Mouse (Mus musculus) cerebellum, postnatal 25 days (tissue): ENCODE data around the gene Olfr914.

Experiments used
- DNase-seq, 2 experiments: peaks; one replicate each; pipeline ENCODE4 v3.0.0; 2021; ENCODE audit warnings: mixed read lengths in 2 of 2

Olfr914 gene

DNA sequence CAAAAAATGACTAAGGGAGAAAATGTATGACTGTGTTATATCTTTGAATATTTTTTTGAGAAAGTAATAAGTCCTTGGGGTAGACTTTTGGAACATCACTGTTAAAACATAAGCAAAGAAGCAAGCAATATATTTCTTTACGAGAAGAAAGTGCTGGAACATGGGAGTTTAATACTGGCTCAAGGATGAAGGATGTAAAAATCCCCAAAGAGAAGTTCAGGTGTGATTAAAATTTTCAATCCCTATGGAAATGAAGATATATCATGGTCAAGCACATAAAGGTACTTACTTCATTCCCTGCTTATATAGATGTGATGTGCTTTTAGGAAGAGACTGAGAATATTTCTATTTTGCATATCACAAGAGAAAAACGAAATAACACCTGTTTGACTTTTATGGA, at the start of gene Olfr914:
TSS of gene Olfr914 (plus strand) at position 301 of the 400 bp plus-strand sequence.
- DNase-seq: no peak

DNA sequence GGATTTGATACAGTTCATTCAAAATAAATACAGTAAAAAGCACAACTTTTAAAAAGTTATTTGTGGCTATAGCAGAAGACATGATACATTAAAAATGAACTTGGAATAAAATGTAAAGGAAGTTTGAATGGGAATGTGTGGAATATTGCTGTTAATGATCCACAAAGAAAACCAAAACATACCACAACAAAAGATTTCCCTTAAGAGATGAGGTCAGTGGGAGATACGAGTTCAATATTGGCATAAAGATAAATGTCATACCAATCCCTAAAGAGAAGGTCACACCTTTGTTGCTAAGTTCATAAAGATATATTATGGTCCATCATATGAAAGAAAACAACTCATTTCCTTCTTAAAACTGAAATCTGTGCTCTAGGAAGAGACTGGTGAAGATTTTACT, 25.0 kb upstream of the Olfr914 start, which contains the start of gene Olfr912:
TSS of gene Olfr912 (plus strand) at position 301 of the 400 bp plus-strand sequence.
- no peak for DNase-seq

- DNase-seq: no peak
These were observed 13.8 kb upstream of the Olfr914 start for GRCm38 (mm10) chr9:38591056-38591455.

GRCm38 (mm10) chr9:38592459-38592858, 12.4 kb upstream of the Olfr914 start, which contains the start of gene Olfr913:
Olfr913 (plus strand) TSS chr9:38592759.
- DNase-seq: no peak

GRCm38 (mm10) chr9:38632406-38632805, 27.5 kb downstream of the Olfr914 start:
- no peak for DNase-seq

- no peak for DNase-seq
These were observed 54.9 kb downstream of the Olfr914 start, which contains the start of gene Olfr916 for GRCm38 (mm10) chr9:38659775-38660174. Olfr916 (minus strand) TSS chr9:38659875.
